Mouse (Mus musculus) ES-Bruce4 (cell line): Measurements from ENCODE around the gene H2-DMa.

Source experiments
- EP300 ChIP-seq: IDR thresholded peaks from 2 replicates; pipeline ENCODE4 v1.6.1; 2011; ENCODE audit warnings: low read depth, low read length; ENCODE audit not compliant: insufficient read depth
- POLR2A ChIP-seq: IDR thresholded peaks from one replicate; pipeline ENCODE4 v1.8.1; 2011; ENCODE audit warnings: low read length; ENCODE audit not compliant: insufficient read depth

DNA sequence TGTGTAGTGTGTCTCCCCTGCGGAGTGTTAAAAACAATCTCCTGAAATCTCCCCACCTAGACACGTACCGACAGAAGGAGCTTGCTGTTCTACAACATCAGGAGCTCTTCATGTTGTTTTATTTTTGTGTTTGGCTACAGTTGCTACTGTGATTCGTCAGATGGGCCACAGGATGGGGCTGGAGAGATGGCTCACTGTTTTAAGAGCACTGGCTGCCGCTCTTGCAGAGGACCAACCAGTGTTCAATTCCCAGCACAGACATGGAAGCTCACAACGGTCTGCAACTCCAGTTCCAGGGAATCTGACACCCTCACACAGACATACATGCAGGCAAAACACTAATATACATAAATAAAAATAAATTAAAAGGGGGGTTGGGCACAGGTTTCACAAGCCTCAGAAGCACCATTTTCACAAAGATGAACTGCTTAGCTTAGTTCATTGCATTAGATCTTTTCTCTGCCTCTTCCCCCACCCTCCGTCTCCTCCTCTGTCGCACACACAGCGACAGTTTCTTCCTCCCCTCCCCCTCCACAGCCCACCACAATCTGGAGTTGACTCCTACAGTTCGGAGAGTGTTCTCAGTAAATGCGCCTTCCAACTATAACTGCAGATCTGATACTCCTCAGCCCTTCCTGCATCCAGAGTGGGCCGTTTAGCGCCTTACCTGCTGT is 9.1 kb downstream of the H2-DMa start:
- TF ChIP-seq POLR2A (no peak), EP300 (no peak)
